Mouse (Mus musculus): ENCODE measurements around the gene Otop1.

DNA sequence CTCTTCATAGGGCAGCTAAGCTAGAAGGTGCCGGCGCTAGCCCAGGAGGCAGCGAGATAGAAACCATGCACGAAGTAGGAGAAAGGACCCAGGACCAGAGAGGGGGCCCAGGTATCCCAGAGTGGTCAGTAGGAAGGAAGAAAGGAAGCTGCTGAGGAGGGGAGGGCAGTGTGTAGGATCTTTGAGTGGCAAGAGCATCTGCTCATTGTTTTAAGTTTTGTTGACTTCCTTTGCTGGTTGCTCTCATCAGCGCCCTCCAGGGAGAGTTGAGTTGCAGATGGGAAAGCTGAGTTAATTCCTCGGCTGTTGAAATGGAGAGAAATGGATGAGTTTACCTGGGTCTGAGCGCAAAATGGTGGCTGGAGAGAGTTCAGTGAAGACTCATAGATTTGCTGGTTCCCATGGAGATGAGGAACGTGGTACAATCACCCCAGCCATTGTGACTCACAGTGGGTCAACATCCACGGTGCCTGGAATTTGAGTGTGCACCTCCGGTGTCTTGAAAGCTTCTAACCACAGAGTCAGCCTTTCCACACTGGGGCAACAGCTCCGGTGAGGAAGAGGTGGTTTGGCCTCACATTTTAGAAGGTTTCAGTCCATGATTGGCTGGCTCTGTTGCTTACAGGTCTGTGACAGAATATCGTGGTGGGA is 26.1 kb downstream of the Otop1 start:
- TF ChIP-seq CTCF (IDR thresholded peaks at IDR 0.05; ENCODE audit: low read depth) (no peak), EP300 (IDR thresholded peaks at IDR 0.05; ENCODE audit: low read depth) (no peak)
